Mouse (Mus musculus): ENCODE data around the gene Tspear. TPM values are rescaled to one million over a fixed set of nuclear protein-coding genes. Genes with fewer than 3 reads are reported as not detected.

Tspear gene
- polyA plus RNA-seq, 1 experiment from 2014 or later: 2.8 TPM

DNA sequence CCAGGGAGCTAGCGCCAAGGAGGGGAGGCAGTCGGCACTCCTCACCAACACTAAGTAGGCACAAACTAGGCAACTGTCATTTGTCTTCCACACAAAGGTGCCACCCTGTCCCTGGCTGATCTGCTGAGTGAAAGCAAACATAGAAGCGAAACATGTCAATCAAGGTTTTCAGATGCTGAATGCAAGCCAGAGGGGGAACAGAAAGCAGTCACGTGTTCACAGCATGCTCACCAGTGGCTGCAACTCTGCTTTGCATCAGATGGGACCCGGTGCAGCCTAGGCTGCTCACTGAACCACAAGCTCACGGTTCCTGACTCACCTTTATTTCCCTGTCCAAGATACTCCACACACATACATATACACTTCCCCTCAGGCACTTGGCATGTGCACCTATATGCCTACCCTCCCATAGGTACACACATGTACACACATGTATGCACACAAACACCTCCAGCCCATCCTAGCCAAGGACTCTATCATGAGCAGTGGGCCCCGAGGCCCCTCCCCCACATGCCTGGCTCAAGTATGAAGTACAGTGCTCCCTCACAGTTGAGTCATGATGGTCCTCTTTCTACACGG is 204.7 kb downstream of the Tspear start:
- no peak overlapping the region for H3K4me2 ChIP-seq
- H3K27ac ChIP-seq: no peak overlapping the region
- ATAC-seq (ENCODE audit: insufficient number of reproducible peaks, low FRiP score, low TSS enrichment, low read depth): no peak
- no peaks in the 10 kb centered on the region for H3K36me3 ChIP-seq
- 85% methylated on average over 8 of the region's 8 CpGs for WGBS
- no peaks in the 10 kb centered on the region for H3K9me3 ChIP-seq
- no peak overlapping the region for H3K4me3 ChIP-seq
- H3K27me3 ChIP-seq: no peaks in the 10 kb centered on the region
- H3K4me1 ChIP-seq: no peaks in the 10 kb centered on the region
- no peak overlapping the region for H3K9ac ChIP-seq

DNA sequence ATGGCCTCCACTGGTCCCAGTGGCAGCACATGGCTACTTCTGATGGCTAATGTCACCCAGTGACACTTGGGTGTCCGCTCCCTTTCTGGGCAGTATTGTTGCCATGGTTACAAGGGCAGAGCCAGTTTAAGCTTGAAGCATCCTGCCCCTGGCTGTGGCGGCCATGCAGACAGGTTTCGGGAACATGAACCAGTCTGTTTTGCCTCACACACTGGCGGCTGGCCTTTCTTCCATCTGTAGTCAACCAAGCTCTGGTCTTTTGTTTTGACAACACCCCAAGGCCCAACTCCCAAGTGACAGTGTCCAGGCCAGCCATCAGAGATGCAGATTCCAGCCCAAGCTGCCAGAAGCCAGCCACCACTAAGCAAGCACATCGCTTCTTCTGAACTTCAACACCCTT is 209.2 kb downstream of the Tspear start:
- WGBS: 61% methylated on average over 5 of the region's 5 CpGs

DNA sequence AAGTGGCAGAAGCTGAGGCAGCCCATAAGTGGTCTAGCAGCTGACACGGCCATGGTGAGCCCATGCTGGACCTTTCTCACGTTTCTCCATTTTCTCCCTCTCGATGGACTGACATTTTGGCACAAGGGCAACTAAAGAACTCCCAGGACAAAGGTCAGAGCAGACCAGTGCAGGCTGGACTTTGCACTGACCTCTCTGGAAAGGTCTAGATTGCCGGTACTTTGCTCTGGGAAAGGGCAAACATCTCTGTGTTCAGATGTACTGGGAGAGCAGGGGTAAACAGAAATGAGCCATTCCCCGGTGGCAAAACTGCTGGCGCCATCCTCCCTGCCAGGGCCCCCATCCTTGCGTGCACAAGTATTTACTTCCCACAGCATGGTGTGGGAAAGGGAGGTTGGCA is 213.8 kb downstream of the Tspear start:
- H3K4me2 ChIP-seq: no peak overlapping the region
- H3K4me3 ChIP-seq: no peak overlapping the region
- ATAC-seq (ENCODE audit: insufficient number of reproducible peaks, low FRiP score, low TSS enrichment, low read depth): no peak
- H3K4me1 ChIP-seq: peaks cover 20% of the 10 kb centered on the region
- no peaks in the 10 kb centered on the region for H3K9me3 ChIP-seq
- 0 out of 2 replicates have a peak, but pooled peaks cover 6% of the 10 kb centered on the region for H3K27me3 ChIP-seq
- WGBS: 82% methylated on average over 7 of the region's 7 CpGs
- no peaks in the 10 kb centered on the region for H3K36me3 ChIP-seq
- no peak overlapping the region for H3K27ac ChIP-seq
- no peak overlapping the region for H3K9ac ChIP-seq

More for the DNA sequence above, 209.2 kb downstream of the Tspear start:
- no peak overlapping the region for H3K4me3 ChIP-seq
- no peak overlapping the region for H3K27ac ChIP-seq
- H3K9ac ChIP-seq: no peak overlapping the region
- ATAC-seq (ENCODE audit: insufficient number of reproducible peaks, low FRiP score, low TSS enrichment, low read depth): no peak
- H3K4me2 ChIP-seq: no peak overlapping the region
- H3K27me3 ChIP-seq: no peaks in the 10 kb centered on the region
- no peaks in the 10 kb centered on the region for H3K9me3 ChIP-seq
- no peaks in the 10 kb centered on the region for H3K4me1 ChIP-seq
- H3K36me3 ChIP-seq: no peaks in the 10 kb centered on the region

DNA sequence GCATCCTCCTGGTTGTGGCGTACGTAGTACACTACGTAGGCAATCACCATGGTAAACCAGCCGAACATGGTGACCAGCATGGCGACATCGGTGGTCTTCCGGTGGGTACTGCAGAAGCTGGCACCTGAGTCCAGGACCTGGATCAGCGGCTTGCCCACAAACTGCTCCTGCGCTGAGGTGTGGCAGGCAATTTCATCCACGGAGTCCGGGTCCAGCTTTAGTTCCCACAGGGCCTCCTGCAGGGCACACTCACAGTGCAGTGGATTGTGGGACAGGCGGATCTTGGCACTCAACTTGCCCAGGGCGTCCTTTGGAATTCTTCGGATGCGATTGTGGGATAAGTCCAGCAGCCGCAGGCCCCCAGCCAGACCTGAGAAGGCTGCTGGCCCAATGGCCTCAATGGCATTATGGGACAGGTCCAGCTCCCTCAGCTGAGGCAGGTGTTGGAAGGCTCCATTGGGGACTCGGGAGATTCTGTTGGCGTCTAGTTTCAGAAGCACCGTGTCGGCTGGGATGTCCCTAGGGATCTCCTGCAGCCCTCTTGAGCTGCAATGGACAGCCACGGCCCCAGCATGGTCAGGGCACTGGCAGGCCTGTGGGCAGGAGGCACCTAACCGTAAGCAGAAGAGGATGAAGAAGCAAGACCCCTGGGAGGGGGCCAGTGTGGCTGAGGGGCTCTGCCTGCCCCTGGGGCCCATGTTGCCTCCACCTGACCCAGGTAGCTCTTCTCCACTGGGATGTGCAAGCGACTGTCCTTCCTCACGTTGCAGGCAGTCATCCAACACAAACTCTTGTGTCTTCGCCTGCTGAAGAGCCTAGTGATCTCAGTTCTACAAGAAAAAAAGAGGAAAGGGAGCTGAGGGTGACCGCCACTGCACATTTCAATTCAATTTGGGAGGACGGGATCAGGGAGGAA is 214.8 kb downstream of the Tspear start:
- no peak overlapping the region for H3K27ac ChIP-seq
- peak overlapping the region; percentile 62 for H3K4me3 ChIP-seq
- peak overlapping the region; percentile 89 for H3K4me2 ChIP-seq
- H3K4me1 ChIP-seq: peaks cover 20% of the 10 kb centered on the region
- H3K36me3 ChIP-seq: no peaks in the 10 kb centered on the region
- no peak for ATAC-seq (ENCODE audit: insufficient number of reproducible peaks, low FRiP score, low TSS enrichment, low read depth)
- 0 out of 2 replicates have a peak, but pooled peaks cover 6% of the 10 kb centered on the region for H3K27me3 ChIP-seq
- H3K9me3 ChIP-seq: no peaks in the 10 kb centered on the region
- 84% methylated on average over 27 of the region's 27 CpGs for WGBS
- H3K9ac ChIP-seq: no peak overlapping the region

DNA sequence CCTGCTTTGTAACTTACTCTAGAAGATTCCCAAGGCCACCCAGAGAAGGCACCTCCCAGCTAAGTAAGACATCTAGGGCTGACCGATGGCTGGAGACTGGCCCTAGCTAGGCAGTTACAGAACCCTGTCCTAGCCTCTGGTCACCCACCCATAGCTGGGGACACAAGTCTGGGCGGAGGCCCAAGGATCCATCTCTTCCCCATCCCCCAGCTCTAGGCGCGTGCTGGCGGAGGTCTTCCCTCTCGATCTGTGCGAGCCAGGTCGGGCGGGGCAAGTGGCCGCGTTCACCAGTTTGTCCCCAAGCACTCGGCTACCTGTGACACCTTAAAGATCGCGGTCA is 215.5 kb downstream of the Tspear start:
- 0 out of 2 replicates have a peak, but pooled peaks cover 6% of the 10 kb centered on the region for H3K27me3 ChIP-seq
- peak overlapping the region; percentile 89 for H3K4me2 ChIP-seq
- H3K27ac ChIP-seq: no peak overlapping the region
- peak; percentile 45; the same call in 1 of the 2 replicates for ATAC-seq (ENCODE audit: insufficient number of reproducible peaks, low FRiP score, low TSS enrichment, low read depth)
- H3K36me3 ChIP-seq: no peaks in the 10 kb centered on the region
- no peaks in the 10 kb centered on the region for H3K9me3 ChIP-seq
- 2% methylated on average over 14 of the region's 14 CpGs for WGBS
- peak overlapping the region; percentile 62 for H3K4me3 ChIP-seq
- peak overlapping the region; percentile 49 for H3K9ac ChIP-seq
- H3K4me1 ChIP-seq: peaks cover 20% of the 10 kb centered on the region

DNA sequence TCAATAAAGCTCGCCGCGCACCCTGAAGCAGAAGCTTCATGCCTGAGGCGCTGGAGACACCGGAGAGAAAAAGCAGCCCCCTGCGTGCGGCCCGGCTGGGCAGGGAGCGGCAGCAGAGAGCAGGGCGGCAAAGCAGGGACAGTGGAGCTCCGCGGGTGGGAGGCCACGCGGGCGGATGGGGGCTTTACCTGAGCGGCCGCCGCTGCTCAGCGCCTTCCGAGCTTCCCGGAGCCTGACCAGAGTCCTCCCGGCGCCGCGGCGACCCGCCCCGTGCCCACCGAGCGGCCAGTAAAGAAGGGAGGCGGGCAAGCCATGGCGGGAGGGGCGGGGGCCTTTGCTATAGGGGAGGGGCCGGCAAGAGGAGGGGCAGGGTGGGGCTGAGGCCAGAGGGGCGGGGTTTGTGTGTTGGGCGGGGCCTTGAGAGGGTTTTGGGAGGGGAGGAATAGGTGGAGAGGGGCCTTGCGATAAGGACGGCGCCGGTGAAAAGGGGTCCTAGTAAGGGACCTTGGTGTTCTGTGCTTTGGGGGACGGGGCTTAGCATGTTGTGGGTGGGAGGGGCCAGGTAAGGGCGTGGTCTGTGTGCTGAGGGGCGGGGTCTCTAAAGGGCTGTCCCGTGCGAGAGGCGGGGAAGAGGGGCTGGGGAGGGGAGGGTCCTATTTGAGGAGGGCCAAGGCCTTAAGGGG is 216.0 kb downstream of the Tspear start, which contains the start of gene Lrrc3:
TSS of gene Lrrc3 (minus strand) at position 326 of the 683 bp plus-strand sequence.
- no peaks in the 10 kb centered on the region for H3K9me3 ChIP-seq
- H3K4me3 ChIP-seq: peak within 1 kb of the TSS; percentile 62
- H3K4me1 ChIP-seq: peaks cover 20% of the 10 kb centered on the region
- peak within 1 kb of the TSS; percentile 89 for H3K4me2 ChIP-seq
- no peaks in the 10 kb centered on the region for H3K36me3 ChIP-seq
- H3K27ac ChIP-seq: no peak within 1 kb of the TSS
- under 1% methylated on average over 34 of the region's 46 CpGs for WGBS
- peak within 1 kb of the TSS; percentile 49 for H3K9ac ChIP-seq
- 0 out of 2 replicates have a peak, but pooled peaks cover 6% of the 10 kb centered on the region for H3K27me3 ChIP-seq
- peak; percentile 60 for ATAC-seq (ENCODE audit: insufficient number of reproducible peaks, low FRiP score, low TSS enrichment, low read depth)

DNA sequence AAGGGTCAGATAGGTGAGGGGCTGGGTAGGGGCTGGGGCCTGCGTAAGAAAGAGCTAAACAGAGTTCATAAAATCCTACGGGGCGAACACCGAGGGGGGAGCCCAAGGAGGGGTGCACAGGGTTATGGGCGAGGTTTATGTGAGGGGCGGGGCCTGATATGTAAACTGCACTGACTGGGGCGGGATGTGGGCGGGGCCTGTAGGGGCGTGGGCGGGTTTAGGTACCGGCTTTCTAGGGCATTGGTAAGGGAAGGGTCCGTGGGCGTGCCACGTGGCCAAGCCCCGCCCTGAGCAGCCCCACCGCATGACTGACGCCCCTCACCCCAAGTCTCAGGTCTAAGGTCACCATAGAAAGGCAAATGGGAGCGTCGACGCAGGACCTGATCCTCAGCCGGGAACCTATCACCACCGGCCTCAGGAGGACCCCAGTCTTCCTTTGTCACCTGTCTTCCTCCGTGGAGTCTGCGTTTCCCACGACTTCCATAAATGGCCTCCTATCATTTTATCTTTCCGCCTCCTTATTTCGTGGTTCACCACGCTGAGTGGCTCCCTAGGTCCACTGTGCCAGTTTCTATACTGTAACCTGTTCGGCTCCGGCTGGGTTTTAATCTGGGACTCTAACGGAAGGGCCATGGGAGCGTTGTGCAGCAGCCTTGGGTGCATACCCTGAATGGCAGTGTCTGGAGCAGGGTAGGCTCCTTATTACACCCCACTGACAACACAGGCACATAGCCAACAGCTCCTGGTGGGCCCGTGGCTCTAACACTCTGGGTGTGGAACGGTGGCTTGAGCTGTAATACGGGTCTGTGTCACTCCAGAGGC is 216.7 kb downstream of the Tspear start:
- Histone ChIP-seq H3K27me3 (0 out of 2 replicates have a peak, but pooled peaks cover 6% of the 10 kb centered on the region), H3K27ac (no peak overlapping the region), H3K9me3 (no peaks in the 10 kb centered on the region), H3K4me1 (peaks cover 20% of the 10 kb centered on the region), H3K9ac (no peak overlapping the region), H3K4me2 (peak overlapping the region; percentile 89), H3K36me3 (no peaks in the 10 kb centered on the region), H3K4me3 (peak overlapping the region; percentile 62)
- peak; percentile 67 for ATAC-seq (ENCODE audit: insufficient number of reproducible peaks, low FRiP score, low TSS enrichment, low read depth)
- 8% methylated on average over 35 of the region's 35 CpGs for WGBS

DNA sequence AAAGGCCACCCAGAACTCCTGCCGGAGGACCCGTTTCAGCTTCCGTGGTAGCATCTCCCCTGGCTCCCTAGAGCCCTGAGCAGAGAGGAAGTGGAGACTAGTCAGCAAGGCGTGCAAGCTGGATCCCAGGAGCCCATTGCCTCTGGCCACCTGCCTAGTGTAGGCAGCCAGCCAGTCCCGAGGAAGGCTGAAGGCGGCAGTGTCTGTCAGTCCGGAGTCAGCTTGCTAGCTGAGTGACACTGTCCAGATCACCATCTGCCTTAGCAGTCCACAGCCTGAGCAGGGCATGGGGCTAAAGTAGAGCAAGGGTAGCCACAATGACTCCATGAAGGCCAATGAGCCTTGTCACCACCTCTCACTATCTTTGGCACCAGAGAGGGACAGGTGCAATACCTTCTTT is 226.2 kb downstream of the Tspear start:
- Histone ChIP-seq H3K4me3 (no peak overlapping the region), H3K4me1 (no peaks in the 10 kb centered on the region), H3K27me3 (no peaks in the 10 kb centered on the region), H3K36me3 (no peaks in the 10 kb centered on the region), H3K9me3 (no peaks in the 10 kb centered on the region), H3K9ac (no peak overlapping the region), H3K4me2 (no peak overlapping the region), H3K27ac (no peak overlapping the region)
- no peak for ATAC-seq (ENCODE audit: insufficient number of reproducible peaks, low FRiP score, low TSS enrichment, low read depth)
- WGBS: 50% methylated on average over 7 of the region's 7 CpGs

DNA sequence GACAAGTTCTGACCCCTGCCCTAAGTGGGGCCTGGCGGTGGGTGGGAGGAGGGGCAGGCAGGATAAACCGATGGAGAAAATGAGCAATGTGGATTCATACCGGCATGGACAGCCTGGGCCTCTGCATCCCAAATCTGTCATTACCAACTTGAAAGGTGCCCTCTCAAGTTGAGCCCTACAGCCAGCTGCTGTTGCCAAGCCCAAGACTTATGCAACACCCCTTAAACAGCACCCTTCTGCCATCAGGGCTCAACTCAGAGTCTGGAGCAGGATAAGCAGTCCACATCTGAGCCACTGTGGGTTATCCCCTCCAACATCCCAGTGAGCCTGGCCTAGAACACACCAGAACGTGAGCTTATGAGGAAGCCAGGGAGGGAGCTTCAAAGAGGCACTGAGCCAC is 226.9 kb downstream of the Tspear start:
- Histone ChIP-seq H3K9me3 (no peaks in the 10 kb centered on the region), H3K4me3 (no peak overlapping the region), H3K9ac (no peak overlapping the region), H3K4me1 (no peaks in the 10 kb centered on the region), H3K4me2 (no peak overlapping the region), H3K36me3 (no peaks in the 10 kb centered on the region), H3K27me3 (no peaks in the 10 kb centered on the region), H3K27ac (no peak overlapping the region)
- no peak for ATAC-seq (ENCODE audit: insufficient number of reproducible peaks, low FRiP score, low TSS enrichment, low read depth)
- WGBS: 73% methylated on average over 4 of the region's 4 CpGs

DNA sequence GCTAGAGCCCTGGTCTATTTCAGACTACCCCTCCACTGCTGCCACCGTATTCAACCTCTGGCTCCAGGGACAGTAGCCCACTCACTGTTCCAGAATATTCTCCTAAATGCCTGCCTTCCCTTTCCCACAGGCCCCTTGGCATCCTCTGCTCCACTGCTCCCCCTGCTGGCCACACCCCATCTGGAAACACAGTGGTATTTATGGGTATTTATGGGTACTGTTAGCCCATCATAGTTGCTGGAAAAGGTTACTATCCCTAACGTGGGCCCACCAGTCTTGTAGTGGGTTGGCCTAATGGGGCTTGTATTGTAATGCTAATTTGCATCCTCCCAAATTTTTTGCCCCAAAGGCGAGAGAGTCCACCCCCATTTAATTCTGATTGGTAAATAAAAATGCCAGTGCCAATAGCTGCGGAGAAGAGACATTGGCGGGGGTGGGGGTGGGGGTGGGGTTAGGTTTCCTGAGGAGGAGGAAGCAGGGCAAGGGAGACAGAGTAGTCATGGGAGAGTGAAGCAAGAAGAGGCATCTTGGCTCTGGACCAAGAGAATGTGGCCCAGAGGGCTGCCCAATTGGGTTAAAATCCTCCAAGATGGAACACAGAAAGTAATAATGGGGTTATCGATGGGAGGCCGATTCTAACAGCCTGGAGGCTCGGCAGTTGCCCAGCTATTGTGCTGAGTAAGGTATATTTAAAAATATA is 230.4 kb downstream of the Tspear start:
- ATAC-seq (ENCODE audit: insufficient number of reproducible peaks, low FRiP score, low TSS enrichment, low read depth): no peak
- Histone ChIP-seq H3K27me3 (no peaks in the 10 kb centered on the region), H3K36me3 (no peaks in the 10 kb centered on the region), H3K9me3 (no peaks in the 10 kb centered on the region), H3K4me3 (no peak overlapping the region), H3K4me2 (no peak overlapping the region), H3K27ac (no peak overlapping the region), H3K4me1 (no peaks in the 10 kb centered on the region), H3K9ac (no peak overlapping the region)
- WGBS: 61% methylated on average over 8 of the region's 8 CpGs

DNA sequence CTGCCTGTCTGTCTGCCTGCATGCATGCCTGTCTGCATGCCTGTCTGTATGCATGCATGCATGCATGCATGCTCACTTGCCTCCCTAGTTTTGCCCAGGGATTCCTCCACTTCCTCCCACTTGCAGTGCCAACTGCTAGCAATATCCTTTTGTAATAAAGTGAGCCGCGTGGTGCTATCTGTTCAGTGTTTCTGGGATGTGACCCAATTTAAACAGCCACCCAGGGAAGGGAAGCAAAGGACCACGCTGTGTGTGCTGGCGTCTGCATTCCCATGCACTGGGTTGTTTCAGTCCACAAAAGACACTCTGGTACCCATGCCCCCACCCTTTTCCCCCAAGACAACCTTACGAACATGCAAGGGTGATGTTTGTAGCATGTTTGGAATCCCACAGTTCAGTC is 234.6 kb downstream of the Tspear start:
- Histone ChIP-seq H3K36me3 (no peaks in the 10 kb centered on the region), H3K27me3 (no peaks in the 10 kb centered on the region), H3K4me2 (no peak overlapping the region), H3K9ac (no peak overlapping the region), H3K9me3 (no peaks in the 10 kb centered on the region), H3K4me3 (no peak overlapping the region), H3K4me1 (no peaks in the 10 kb centered on the region), H3K27ac (no peak overlapping the region)
- ATAC-seq (ENCODE audit: insufficient number of reproducible peaks, low FRiP score, low TSS enrichment, low read depth): no peak
- WGBS: 62% methylated on average over 5 of the region's 5 CpGs
